Mouse (Mus musculus): Measurements from ENCODE around the gene Rpl37.
A peak's percentile ranks its signal among the peaks of the same experiment; 100 is the strongest.
"Not testable (repeated sequence)": the region's sequence is repeated elsewhere in the genome, so short reads cannot be mapped to it uniquely, and the experiment has no call there.

Gene Rpl37

DNA sequence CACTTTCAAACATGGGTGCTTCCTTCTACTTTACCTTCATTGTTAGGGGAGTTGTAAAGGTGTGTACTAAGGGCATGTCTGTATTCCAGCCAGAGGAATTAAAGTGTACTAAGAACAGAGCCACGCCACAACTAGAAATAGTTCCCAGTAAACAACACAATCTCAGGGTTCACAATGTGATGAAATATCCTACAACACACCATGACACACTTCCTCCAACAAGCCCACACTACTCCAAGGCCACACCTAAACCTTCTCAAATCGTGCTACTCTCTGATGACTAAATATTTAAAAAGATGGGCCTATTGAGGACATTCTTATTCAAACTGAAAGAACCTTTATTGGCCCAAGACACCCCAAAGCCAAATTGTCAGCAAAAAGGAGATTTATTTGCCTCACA lies 11.0 kb downstream of the Rpl37 start:
- no peak for DNase-seq

DNA sequence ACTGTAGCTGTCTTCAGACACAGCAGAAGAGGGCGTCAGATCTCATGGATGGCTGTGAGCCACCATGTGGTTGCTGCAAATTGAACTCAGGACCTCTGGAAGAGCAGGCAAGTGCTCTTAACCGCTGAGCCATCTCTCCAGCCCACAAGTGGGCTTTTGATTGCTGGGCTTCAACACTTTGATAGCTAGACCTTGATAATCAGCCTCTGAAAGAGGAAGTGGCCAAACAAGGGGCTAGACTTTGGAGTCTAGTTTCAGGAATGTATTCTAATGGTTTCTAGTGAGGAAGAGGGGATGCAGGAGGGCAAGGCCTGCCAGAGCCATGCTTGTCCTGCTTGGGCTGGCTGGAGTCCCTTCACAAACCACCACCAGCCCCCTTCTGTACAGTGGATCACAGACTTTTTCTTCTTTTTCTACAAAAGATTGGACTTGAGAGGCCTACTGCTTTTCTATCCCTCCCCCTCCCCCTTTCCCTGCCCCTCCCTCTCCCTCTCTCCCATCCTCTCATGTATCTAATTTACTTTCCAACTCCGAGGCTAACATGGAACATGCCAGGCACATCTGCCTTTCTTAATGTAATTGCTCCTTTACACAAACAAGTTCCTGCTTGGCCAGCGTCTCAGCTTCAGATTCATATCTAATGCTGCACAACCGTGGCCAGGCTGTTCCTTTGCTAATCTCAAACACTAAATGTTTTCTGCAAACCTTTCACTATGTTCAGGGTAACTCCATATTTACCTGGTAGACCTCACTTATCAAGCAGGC lies 11.9 kb downstream of the Rpl37 start:
- no peak for DNase-seq

DNA sequence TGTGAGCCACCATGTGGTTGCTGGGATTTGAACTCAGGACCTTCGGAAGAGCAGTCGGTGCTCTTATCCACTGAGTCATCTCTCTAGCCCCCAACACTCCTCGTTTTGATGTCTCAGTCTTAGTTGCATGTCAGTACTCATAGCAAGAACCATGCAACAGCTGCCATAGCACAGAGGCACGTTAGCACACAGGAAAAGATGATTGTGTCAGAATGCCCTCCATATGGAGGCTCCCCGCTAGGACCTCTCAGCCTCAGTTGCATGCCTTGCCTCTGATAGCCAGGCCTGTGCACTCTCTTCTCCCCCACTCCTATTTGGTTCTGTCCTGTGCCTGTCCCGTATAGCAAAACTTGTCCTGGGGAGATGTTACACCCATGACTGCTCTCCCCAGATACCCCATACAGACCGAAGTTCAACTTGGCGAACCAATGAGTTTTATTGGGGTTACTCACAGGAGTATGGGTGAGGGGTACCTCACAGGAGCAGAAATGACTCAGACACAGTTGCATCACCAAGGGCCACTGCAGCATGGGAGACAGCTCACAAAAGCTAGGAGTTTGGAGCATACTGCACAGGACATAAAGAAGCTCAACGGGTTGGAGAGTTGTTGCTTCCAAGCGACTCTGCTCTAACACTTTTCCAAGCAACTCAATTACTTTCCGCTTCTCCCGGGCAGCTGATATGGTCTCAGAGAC lies 12.8 kb downstream of the Rpl37 start:
- no peak for DNase-seq

DNA sequence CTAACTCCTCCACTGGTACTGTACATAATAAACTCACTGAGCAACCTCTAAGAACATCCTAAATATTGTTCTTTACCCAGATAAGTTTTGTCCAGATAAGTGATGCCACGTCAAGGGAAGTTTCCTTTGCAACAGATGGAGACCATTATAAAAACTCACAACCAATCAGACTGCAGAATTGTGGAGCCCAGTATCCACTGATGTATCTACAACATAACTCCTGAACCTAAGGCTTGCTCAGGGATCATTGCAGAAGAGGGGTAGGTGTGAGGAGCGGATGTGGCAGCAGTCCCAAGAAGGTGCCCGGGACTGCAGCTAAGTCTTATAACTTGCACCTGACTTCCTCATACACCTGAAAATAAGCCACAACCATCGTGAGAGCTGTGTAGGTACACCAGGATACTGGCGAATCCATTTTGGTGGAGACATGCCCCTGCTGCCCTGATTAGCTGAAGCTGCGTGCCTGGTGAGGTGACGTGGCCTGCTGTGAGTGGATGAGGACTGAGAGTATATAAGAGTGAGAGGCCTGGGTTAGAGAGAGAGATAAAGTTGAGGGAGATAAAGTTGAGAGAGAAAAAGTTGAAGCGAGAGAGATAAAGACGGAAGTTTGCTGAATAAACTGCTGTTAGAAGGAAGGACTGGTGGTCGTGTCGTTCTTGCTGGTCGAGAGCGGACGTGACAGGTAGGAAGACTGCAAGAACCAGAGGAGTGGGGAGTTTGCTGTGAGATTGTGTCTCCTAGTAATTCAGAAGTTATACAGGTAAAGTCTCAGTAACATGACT lies 14.6 kb downstream of the Rpl37 start:
- not testable (repeated sequence) for DNase-seq

DNA sequence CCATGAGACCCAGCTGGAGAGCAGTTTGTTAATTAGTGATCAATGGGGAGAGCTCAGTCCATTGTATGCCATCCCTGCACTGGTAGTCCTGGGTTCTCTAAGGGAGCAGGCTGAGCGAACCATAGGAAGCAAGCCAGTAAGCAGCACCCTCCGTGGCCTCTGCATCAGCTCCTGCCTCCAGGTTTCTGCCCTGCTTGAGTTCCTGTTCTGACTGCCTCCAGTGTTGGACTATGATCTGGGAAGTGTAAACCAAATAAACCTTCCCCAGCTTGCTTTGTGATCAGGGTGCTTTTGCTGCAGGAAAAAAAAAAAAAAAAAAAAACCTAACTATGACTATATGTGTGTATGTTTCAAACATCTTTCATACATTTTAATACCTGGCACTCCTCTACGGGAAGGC lies 16.9 kb downstream of the Rpl37 start:
- no peak for DNase-seq

DNA sequence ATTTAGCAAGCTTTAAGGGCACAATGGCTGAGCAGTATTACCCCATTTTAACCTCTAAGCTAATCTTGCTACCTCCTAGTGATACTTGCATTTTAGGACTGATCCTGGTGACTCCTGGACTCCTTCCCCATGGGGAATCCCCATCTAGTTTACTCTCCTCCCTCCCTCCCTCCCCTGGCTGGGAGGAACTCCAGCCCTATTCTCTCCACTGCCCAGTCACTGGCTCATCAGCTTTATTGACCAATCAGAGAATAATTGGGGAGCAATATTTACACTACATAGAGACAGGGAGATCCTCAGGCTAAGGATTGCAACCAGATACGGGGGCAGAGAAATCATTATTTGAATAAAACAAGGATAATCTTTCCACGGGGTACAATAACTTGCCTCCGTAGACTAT lies 17.7 kb downstream of the Rpl37 start:
- DNase-seq = no peak

DNA sequence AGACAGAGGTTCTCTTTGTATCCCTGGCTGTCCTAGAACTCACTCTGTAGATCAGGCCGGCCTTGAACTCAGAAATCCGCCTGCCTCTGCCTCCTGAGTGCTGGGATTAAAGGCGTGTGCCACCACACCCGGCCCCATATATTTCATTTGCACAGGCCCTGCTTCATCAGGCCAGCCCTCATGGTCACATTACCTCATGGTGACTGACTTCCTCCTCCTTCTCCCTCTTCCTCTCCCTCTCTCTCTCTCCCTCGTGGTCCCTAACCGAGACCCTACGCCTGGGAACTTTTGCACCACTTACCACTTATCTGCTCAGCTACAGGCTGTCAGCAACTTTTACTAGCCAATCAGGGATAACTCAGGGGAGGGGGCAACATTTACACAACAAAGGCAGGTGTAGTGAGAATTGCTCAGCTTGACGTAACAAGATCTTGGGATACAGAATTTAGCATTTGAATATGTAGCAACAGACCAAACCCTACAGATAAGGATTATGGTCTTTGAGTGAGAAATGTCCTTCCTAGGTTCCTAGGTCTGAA lies 18.6 kb downstream of the Rpl37 start:
- no peak for DNase-seq

DNA sequence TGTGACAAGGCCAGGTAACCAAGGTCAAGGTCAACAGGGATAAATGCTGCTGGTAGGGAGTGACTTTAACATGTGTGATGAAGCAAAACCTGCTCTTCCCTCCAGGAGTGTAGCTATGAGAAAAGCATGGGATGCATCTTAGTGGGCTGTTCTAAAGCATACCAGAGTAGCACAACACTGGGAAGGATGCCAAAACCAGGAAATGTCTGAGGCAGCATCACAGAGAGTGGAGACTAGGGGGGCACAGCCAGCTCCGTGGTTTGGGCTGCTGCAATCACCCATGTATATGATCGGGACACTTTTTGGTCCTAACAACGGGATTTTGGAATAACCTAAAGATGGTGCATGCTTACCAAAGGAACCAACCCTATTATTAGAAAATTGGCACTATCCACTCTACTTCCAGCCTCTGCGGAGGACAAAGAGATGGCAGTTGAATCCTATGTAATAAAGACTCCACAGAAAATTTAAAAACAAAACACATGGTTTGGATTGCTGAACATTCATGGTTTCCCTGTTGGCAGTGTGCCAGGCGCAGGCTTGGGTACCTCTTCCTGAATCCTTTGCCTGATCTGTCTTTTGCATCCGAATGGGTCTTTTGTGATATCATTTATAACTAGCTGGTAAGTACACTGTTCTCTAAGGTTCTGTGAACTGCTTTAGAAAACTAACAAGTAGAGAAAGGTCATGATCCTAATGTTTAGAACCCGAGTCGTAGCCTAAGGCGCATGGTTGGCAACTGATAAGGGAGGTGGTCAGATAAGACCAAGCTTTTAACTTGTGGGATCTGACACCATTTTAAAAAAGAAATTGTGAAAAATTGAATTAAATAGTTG lies 21.8 kb downstream of the Rpl37 start:
- no peak for DNase-seq

DNA sequence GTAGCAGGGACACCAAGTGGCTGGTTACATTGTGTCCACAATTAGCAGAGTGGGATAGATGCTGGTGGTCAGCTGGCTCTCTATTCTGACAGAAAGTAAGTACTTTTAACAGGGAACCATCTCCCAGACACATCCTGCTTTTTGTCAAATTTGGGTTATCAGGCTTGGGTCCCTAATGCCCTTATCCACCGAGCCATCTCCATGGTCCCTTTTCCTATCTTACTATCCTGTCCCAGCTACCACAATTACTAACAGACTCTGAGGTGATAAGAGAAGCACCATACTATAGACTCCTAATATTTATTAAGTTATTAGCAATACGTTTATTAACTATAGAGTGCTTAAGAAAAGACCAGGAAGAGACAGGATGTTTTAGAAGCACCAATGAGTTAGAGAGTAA lies 22.9 kb downstream of the Rpl37 start:
- DNase-seq = no peak

DNA sequence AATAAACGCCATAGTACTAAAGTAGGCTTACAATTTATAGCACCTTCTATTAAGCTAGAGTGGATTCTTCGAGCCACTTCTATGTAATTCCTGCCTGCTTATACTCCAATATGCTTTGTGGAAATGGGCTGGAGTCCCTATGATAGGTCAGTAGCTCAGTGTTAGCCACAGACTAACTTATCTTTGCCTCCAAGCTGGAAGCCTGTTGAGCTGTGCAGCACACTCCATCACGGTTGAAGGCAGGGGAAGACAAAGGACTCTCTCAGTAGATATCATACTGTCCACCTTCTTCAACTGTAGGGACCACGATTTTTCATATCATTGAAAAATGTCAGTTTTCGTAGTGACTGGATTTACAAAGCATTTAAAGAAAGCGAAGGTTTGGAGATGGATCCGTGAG lies 23.4 kb downstream of the Rpl37 start:
- DNase-seq = no peak

DNA sequence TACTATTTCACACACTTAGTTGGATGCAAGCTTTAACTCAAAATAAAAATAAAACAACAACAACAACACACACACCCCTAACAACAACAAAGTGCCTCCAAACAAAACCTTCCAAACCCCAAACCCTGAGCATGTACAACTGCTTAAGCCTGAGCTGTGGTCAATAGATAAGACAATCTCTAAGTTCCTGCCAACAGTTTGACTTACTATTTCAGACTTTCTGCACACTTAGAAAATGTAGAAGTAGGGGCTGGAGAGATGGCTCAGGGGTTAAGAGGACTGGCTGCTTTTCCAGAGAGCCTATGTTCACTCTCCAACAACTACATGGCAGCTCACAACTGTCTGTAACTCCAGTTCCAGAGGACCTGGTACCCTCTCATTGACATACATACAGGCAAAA lies 23.9 kb downstream of the Rpl37 start:
- DNase-seq = no peak

DNA sequence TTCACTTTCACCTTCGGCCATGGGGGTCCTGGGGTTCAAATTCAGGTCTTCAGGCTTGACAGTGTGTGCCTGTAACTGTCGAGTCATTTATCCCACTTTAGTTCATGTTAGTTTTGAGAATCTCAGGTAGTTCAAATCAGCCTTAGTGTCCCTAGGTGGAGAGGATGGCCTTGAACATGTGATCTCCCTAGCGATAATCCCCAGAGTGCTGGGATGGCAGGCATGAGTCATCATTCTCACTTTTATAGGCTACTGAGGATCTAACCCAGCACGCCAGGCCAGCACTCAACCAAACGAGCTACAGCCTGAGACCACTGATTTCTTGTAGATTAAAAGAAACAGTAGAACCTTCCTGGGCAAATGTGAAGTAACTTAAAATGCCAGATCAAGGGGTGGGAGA lies 25.6 kb downstream of the Rpl37 start:
- DNase-seq = no peak

DNA sequence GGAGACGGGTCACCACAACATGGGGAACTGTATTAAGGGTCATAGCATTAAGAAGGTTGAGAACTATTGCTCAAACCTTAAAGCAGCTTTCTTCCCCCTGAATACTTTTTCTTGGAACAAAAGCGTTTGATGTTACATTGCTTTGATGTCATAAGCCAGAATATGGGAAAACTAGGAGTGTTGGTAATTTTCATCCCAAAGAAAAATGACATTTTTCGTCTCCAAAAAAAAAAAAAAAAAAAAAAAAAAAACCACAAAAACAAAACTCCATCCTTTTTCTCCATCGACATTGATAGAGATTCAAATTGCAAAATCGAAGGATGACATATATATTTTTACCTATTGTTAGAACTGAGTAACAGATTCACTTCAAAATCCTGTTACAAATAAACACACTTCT lies 26.3 kb downstream of the Rpl37 start:
- DNase-seq = no peak

DNA sequence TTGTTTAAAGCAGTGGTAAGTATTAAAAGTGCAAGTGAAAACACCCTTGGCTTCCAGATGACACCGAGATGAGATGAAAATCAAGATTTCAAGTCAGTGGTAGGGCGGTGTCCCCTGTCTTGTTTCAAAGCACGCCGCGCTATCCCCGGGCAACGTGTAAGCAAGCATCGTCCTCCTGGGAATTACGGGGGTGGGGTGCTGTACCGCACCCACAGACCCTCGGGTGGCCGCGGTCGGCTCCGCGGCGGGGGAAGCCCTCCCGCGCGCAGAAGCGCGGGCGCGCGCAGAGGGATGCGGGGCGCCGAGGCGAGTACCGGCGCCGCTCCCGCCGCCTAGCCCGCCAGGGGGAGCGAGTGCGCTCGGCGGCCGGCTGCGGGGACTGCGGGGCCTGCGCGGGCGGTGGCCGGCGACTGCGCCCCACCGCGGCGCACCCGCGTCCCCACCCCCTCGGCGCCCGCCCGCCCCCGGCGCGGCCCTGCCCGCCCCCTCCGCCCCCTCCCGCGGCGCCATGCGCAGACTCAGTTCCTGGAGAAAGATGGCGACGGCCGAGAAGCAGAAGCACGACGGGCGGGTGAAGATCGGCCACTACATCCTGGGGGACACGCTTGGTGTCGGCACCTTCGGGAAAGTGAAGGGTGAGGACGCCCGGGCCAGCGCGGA lies 27.0 kb downstream of the Rpl37 start, which contains the start of gene Prkaa1:
Prkaa1 (plus strand) TSS at position 501 of the 660 bp plus-strand sequence.
- peak in 1 of 2 experiments; percentile 88 for DNase-seq

DNA sequence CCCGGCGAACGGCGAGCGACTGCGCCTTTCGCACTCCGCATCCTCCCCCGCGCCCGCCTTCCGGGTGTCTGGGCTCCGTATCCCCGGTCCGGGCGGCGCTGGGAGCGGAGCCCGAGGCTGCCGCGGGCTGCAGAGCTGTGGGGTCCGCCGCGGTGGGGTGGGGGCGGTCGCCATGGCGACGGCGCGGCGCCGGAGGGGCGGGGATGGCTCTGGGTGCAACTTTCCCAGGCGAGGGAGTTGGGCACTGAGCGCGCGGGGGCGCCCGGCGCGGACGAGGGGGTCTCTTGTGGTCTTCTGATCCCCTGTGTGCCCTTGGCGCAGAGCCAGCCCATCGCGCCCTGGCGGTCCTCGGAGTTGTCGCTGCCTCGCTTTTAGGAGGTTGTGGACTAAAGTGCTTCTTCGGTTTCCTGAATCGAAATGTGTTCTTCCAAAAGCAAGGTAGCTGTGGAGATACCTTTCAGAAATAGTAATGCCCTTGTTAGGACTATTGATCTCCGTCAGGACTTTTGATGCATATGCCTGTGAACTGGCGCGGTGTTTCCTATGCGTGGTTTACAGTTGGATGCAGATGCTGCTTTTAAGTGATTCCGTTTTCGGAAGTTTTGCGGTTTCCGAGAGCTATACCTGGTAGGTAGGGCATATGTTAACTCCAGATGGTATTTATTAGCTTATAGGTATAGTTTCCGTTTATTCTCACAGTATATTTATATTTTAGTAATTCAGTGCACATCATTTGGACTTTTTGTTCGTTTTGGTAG lies 27.8 kb downstream of the Rpl37 start:
- DNase-seq = peak; percentile 81 to 82

DNA sequence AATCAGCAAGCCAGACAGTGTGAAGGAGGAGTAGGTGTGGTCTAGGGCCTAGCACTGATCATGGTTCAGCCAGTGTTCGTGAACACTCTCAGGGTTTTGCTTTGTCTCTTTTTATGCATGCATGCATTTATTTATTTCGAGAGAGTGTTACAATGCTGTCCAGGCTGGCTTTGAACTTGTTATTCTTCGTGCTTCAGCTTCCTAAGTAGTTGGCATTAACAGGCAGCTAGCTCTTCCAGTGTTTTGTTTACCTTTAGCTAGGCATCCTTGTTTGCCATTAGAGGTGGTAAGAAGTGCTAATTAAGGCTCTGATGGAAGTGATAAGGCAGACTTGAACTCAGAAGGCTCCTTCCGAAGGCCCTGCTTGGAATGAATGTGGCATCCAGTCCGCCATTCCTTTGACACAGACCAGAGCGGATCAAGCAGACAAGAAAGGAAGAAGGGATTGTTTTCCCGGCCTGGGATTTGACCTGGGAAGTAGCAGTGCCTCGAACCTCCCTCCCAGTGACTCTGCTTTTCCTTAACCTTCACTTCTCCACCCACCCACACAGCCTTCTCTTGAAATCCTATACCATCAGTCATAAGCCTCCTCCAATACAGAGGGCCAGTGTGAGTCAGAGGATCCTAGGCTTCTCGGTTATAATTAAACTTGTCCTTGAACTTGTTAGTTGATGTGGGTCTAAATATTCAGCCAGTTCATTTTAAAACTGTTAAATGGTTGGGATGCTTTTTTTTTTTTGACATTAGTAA lies 28.9 kb downstream of the Rpl37 start:
- DNase-seq = no peak

DNA sequence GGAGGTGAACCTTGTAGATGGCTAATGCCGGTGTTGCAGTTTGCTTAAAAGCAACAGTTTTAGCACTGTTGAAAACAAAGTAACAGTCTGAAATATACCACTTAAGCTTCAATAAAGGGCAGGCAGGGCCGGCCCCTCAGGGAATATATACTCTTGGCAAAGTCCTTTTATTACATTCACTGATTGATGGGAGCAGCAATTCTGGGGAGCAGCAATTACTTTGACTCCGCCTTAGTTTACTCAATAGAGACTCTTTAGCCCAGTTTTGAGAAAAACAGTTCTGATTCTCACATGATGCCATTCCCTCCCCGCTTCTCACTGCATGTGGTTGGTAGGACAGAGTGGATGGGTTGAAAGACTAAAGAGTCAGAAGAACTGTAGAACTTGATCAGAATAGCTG lies 32.7 kb downstream of the Rpl37 start:
- DNase-seq = no peak

DNA sequence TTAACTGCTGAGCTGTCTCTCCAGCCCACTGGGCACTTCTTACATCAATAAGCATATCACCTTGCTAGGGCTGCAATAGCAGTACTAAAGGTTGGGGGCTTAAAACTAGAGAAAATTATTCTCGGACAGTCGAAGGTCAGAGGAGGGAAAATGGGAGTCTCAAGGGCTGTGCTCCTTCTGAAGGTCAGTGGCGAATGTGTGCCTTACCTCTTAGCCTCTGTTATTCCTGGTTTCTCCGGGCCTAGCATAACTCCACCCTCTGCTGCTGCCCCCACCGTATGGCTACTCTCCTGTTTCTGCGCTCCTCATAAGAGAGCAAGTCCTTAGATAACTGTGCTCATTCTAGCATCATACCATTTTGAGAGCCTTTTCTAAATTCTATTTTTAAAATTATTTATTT lies 35.7 kb downstream of the Rpl37 start:
- DNase-seq = no peak

DNA sequence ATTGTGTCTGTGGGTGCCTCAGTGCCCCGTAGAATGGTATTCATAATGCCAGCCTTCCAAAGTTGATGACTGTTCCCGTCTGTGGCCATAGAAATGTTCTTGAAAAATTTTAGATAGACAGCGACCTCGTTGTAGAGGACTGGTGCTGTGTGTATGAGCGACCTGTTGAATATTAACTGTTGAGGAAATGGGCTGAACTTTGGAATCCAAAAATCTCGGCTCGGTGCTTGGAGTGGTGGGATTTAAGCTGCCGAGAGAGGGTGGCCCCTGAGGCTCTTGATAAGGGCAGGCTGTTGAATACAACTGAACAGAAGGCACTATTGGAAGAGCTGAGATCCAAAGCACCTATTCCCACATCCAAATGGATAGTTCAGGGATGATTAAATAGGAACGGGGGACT lies 38.2 kb downstream of the Rpl37 start:
- no peak for DNase-seq

DNA sequence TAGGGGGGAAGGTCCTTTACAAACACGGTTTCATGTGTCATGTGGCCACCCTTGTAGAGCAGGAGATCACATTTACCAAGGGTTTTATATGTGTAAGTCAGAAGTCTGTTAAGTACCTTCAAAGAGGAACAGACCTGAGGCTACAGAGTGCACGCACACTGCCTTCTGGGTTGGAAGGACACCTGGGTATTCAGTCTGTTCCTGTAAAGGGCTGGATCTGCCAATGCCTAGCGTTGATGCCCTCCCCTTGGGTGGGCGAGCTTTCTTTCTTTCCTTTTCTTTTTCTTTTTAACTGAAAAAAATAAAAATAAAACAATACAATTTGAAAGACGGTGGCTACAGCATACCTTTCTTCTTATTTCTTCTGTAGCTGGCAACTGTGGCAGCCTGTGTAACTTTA lies 38.6 kb downstream of the Rpl37 start:
- DNase-seq = no peak

All from lung, postnatal 4 days (tissue).